17 mouse cellular contexts compared by ENCODE assay signal in the genomic region with DNA sequence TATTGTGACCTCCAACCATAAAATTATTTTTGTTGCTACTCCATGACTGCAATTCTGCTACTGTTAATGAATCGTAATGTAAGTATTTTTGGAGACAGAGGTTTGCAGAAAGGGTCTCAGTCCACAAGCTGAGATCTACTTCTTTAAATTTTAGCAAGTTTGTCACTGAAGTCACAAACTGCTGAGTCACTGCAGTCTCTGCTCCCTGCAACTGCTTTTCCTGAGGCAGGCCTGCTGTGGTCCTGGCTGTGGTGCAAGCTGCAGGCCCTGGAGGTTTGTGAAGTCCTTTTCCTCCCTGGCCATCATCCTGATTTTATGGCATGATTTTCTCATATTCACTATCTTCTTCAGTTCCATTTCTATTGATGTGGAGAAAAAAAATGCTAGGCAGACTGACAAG.
DNase-seq lines count a peak whose midpoint lies in the region; ATAC-seq and TF ChIP-seq lines count a peak whose summit lies in the region.
"Had no signal": no experiment of that assay in that cellular context is flagged by ENCODE, and none has a peak within 500 bp of the region (broad histone marks: within the 10 kb centered on the region; RNA-seq: fewer than 3 reads in every experiment).

No protein-coding gene starts in this region.

- no peaks in the 10 kb centered on the region for H3K36me3 ChIP-seq in stomach, postnatal 0 days (ENCODE audit: control insufficient read depth, insufficient read depth, low read length)
- H3K36me3 ChIP-seq: limb, embryonic 12.5 days; neural tube, embryonic 12.5 days had no signal

- 92% methylated on average over 1 of the region's 1 CpGs for WGBS in stomach, postnatal 0 days

- no peaks in the 10 kb centered on the region for H3K9me3 ChIP-seq in stomach, postnatal 0 days (ENCODE audit: control insufficient read depth, low read length)
- H3K9me3 ChIP-seq: limb, embryonic 12.5 days; neural tube, embryonic 12.5 days had no signal

- no peaks in the 10 kb centered on the region for H3K4me1 ChIP-seq in embryonic fibroblast, embryonic 13.5 days (ENCODE audit: control insufficient read depth, insufficient read depth, low read length)
- no peaks in the 10 kb centered on the region for H3K4me1 ChIP-seq in stomach, postnatal 0 days (replicated peaks; ENCODE audit: control insufficient read depth, insufficient read depth)
- H3K4me1 ChIP-seq: limb, embryonic 12.5 days; neural tube, embryonic 12.5 days had no signal

- TF ChIP-seq CTCF in embryonic fibroblast, embryonic 13.5 days (IDR thresholded peaks at IDR 0.05; ENCODE audit: borderline replicate concordance, insufficient read depth, low read length) = no peak
- TF ChIP-seq CTCF in stomach, postnatal 0 days (IDR thresholded peaks at IDR 0.05; ENCODE audit: low read depth) = no peak

- no peak overlapping the region for H3K4me3 ChIP-seq in embryonic fibroblast, embryonic 13.5 days (ENCODE audit: insufficient read depth, low read length)
- no peak overlapping the region for H3K4me3 ChIP-seq in stomach, postnatal 0 days (ENCODE audit: low read depth, low read length)
- H3K4me3 ChIP-seq: limb, embryonic 12.5 days; neural tube, embryonic 12.5 days had no signal

- H3K27ac ChIP-seq in embryonic fibroblast, embryonic 13.5 days (ENCODE audit: insufficient read depth, low read length) = peak overlapping the region; percentile 66; the same call in 1 of the 2 replicates
- H3K27ac ChIP-seq in stomach, postnatal 0 days (replicated peaks) = no peak overlapping the region
- H3K27ac ChIP-seq: limb, embryonic 12.5 days; macrophage; neural tube, embryonic 12.5 days had no signal

- H3K27me3 ChIP-seq in stomach, postnatal 0 days (ENCODE audit: control insufficient read depth, insufficient read depth, low read length) = no peaks in the 10 kb centered on the region
- H3K27me3 ChIP-seq: limb, embryonic 12.5 days; neural tube, embryonic 12.5 days had no signal

- DNase-seq in adrenal gland, adult 2 months = peak; percentile 33
- no peak for DNase-seq in adrenal gland, adult 18-20 months (ENCODE audit: low spot score in 2 of 2)
- DNase-seq in kidney, postnatal 14 days = peak; percentile 7
- DNase-seq in kidney, postnatal 36 days = no peak
- DNase-seq in thymus, adult 18-20 months = no peak
- no peak for DNase-seq in stomach, postnatal 0 days (ENCODE audit: low spot score)
- DNase-seq: cerebellum, postnatal 10 days; kidney, postnatal 25 days; layer of hippocampus, postnatal 36 days; liver, postnatal 0 days had no signal

- no peak for TF ChIP-seq EP300 in stomach, postnatal 0 days (optimal IDR thresholded peaks at IDR 0.05)

- no peak overlapping the region for H3K4me2 ChIP-seq in stomach, postnatal 0 days (replicated peaks; ENCODE audit: low read depth)
- H3K4me2 ChIP-seq: limb, embryonic 12.5 days; neural tube, embryonic 12.5 days had no signal

- peak; percentile 52; the same call in 1 of the 2 replicates for ATAC-seq in megakaryocyte, adult 5-6 weeks (ENCODE audit: poor library complexity, severe bottlenecking)
- ATAC-seq in stomach, postnatal 0 days (ENCODE audit: low FRiP score, low TSS enrichment) = no peak
- ATAC-seq: inflammation-experienced regulatory T-cells, adult 6 months; liver, postnatal 0 days; midbrain, embryonic 16.5 days had no signal

- no peak overlapping the region for H3K9ac ChIP-seq in stomach, postnatal 0 days (ENCODE audit: low read length)
- H3K9ac ChIP-seq: limb, embryonic 12.5 days; liver, postnatal 0 days; neural tube, embryonic 12.5 days had no signal

- TF ChIP-seq POLR2A in embryonic fibroblast, embryonic 13.5 days (IDR thresholded peaks at IDR 0.05; ENCODE audit: low read depth, low read length) = no peak

Comparison
In these comparisons a context has a peak if more than half of its experiments do, and no peak if none do; other contexts are left out.
1. DNase-seq: peak in adrenal gland, adult 2 months (single experiment) and kidney, postnatal 14 days (single experiment); none in adrenal gland, adult 18-20 months (0 of 2), kidney, postnatal 36 days (0 of 2), thymus, adult 18-20 months (0 of 2) and stomach, postnatal 0 days (single experiment).